Mouse (Mus musculus) heart, postnatal 0 days (tissue): ENCODE data around the gene Nckap5.

Experiments
- CTCF ChIP-seq: IDR thresholded peaks from 2 replicates; pipeline ENCODE4 v1.5.1; 2016; ENCODE audit warnings: antibody characterized with exemption, control low read depth, low read depth
- EP300 ChIP-seq: IDR thresholded peaks from 2 replicates; pipeline ENCODE4 v1.6.1; 2016; ENCODE audit warnings: antibody characterized with exemption, low read depth

DNA sequence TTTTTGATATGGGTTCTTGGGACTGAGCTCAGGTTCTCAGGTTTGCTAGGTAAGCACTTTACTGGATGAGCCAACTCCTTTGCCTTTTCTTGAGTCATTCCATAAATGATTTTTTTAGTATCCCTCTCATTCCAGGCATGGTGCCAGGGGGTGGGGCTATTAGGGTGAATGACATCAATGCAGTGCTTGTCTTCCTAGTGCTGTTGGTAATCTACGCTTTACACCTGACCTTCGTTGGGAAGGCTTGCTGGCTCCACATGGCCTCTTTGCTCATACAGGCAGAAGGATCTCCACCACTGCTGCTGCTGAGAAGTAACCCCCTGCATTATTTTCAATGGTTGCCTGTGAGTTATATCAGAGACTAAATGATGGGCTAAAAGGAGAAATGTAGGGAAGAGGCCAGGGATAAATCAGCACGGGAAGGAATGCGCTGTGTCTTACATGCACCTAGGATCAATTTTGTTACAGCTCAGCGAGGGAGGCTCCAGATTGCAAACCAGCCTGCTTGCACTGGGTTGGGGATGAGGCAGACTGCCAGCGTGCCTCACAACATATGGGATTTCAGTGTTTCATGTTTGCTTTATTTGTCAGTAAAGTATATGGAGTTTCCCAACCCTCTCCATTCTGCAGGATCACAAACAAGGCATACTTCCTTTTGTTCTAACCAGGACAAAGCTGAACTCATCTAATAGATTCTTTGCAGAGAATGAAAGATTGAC lies 676.9 kb downstream of the Nckap5 start:
- TF ChIP-seq EP300 (no peak), CTCF (no peak)
